Mouse (Mus musculus) adrenal gland, adult 2 months (tissue): ENCODE measurements around the gene Osbpl3. TPM values are rescaled to one million over a fixed set of nuclear protein-coding genes. Genes with fewer than 3 reads are reported as not detected.
A peak's percentile ranks its signal among the peaks of the same experiment; 100 is the strongest.

Source experiments
- DNase-seq: peaks from one replicate; pipeline ENCODE4 v3.0.0; 2021
- polyA plus RNA-seq: library from polyadenylated mRNA; depleted of rRNA; stranded (reverse); fragments of >200 nt; gene quantifications from 2 replicates; pipeline ENCODE4 v1.2.3, GENCODE M21; 2012; rRNA removed
- total RNA-seq, 2 experiments: library from RNA; stranded (reverse); gene quantifications; 2 replicates each; pipeline ENCODE4 v1.2.3; 2021

Gene Osbpl3
- total and polyA plus RNA-seq, 3 experiments = 11.0 to 97.9 (median 28.2) TPM

- DNase-seq = peak; percentile 72
Measured at GRCm38 (mm10) chr6:50294128-50294527, 161.9 kb downstream of the Osbpl3 start.

GRCm38 (mm10) chr6:50291650-50292049, 164.4 kb downstream of the Osbpl3 start:
- no peak for DNase-seq

GRCm38 (mm10) chr6:50286881-50287280, 169.1 kb downstream of the Osbpl3 start:
- DNase-seq = no peak

- no peak for DNase-seq
Measured at GRCm38 (mm10) chr6:50279642-50280041, 176.4 kb downstream of the Osbpl3 start.

GRCm38 (mm10) chr6:50273947-50274346, 182.1 kb downstream of the Osbpl3 start:
- DNase-seq = no peak

GRCm38 (mm10) chr6:50273416-50273815, 182.6 kb downstream of the Osbpl3 start:
- no peak for DNase-seq

- DNase-seq = no peak
Measured at GRCm38 (mm10) chr6:50263670-50264069, 192.3 kb downstream of the Osbpl3 start, which contains the start of gene Gsdme. Gene Gsdme, minus strand, starts transcription at chr6:50263862.

- no peak for DNase-seq
Measured at GRCm38 (mm10) chr6:50262310-50262709, 193.7 kb downstream of the Osbpl3 start.

- DNase-seq = no peak
Measured at GRCm38 (mm10) chr6:50261922-50262261, 194.1 kb downstream of the Osbpl3 start.

- peak; percentile 90 for DNase-seq
Measured at GRCm38 (mm10) chr6:50261201-50261921, 194.6 kb downstream of the Osbpl3 start.

- no peak for DNase-seq
Measured at GRCm38 (mm10) chr6:50255356-50255755, 200.6 kb downstream of the Osbpl3 start.

- peak; percentile 81 for DNase-seq
Measured at GRCm38 (mm10) chr6:50254723-50255184, 201.2 kb downstream of the Osbpl3 start.

- no peak for DNase-seq
Measured at GRCm38 (mm10) chr6:50252690-50253089, 203.3 kb downstream of the Osbpl3 start.

- no peak for DNase-seq
Measured at GRCm38 (mm10) chr6:50247791-50248190, 208.2 kb downstream of the Osbpl3 start.

- DNase-seq = no peak
Measured at GRCm38 (mm10) chr6:50247356-50247755, 208.6 kb downstream of the Osbpl3 start.

- DNase-seq = no peak
Measured at GRCm38 (mm10) chr6:50244967-50245366, 211.0 kb downstream of the Osbpl3 start.

GRCm38 (mm10) chr6:50244126-50244525, 211.9 kb downstream of the Osbpl3 start:
- no peak for DNase-seq

Other genes starting within 250 kb of the Osbpl3 start
- 1 to 10 TPM; 1.2 to 3.7 TPM for gene Gsdme, start 192.3 kb downstream of the Osbpl3 start, total RNA-seq
- gene Gsdme, start 192.3 kb downstream of the Osbpl3 start, polyA plus RNA-seq = 0.28 and 0.64 TPM in 2 replicates
- gene Cycs, start 110.3 kb upstream of the Osbpl3 start, total RNA-seq = 10 to 100 TPM; 69.1 to 73.1 TPM
- 0.24 and 0.29 TPM in 2 replicates for gene Cycs, start 110.3 kb upstream of the Osbpl3 start, polyA plus RNA-seq
- gene 4921507P07Rik, start 140.4 kb upstream of the Osbpl3 start, total RNA-seq = under 1 TPM; 0.20 to 0.48 TPM
- gene 4921507P07Rik, start 140.4 kb upstream of the Osbpl3 start, polyA plus RNA-seq = not detected in 2 replicates
- gene Npvf, start 198.2 kb upstream of the Osbpl3 start, total RNA-seq = not detected
- not detected in 2 replicates for gene Npvf, start 198.2 kb upstream of the Osbpl3 start, polyA plus RNA-seq